Mouse (Mus musculus) heart, postnatal 0 days (tissue): ENCODE measurements around the gene Mgat4b.

Experiments used
- CTCF ChIP-seq: IDR thresholded peaks from 2 replicates; pipeline ENCODE4 v1.5.1; 2016; ENCODE audit warnings: antibody characterized with exemption, control low read depth, low read depth
- EP300 ChIP-seq: IDR thresholded peaks from 2 replicates; pipeline ENCODE4 v1.6.1; 2016; ENCODE audit warnings: antibody characterized with exemption, low read depth

GRCm38 (mm10) chr11:50233993-50234392, 23.3 kb downstream of the Mgat4b start:
- peak; percentile 6; the same call in 1 of the 2 replicates for TF ChIP-seq CTCF
- TF ChIP-seq EP300, result no peak
